Mouse (Mus musculus) ES-E14 (cell line): Measurements from ENCODE around the gene Kalrn.

Experiments
- HCFC1 ChIP-seq: IDR thresholded peaks from 2 replicates; pipeline ENCODE4 v1.6.1; 2012; ENCODE audit warnings: low read length, inconsistent platforms, borderline replicate concordance; ENCODE audit not compliant: insufficient read depth
- MAFK ChIP-seq: IDR thresholded peaks from 2 replicates; pipeline ENCODE4 v1.6.1; 2014; ENCODE audit warnings: mild to moderate bottlenecking, low read depth, low read length, inconsistent platforms; ENCODE audit not compliant: insufficient read depth
- ZC3H11A ChIP-seq: IDR thresholded peaks from 2 replicates; pipeline ENCODE4 v1.6.1; 2012; ENCODE audit warnings: low read depth, mild to moderate bottlenecking, inconsistent platforms, low read length, borderline replicate concordance
- ZNF384 ChIP-seq: IDR thresholded peaks from 2 replicates; pipeline ENCODE4 v1.6.1; 2012; ENCODE audit warnings: low read depth, low read length, inconsistent platforms

- TF ChIP-seq ZC3H11A = no peak
- no peak for TF ChIP-seq MAFK
- TF ChIP-seq HCFC1 = no peak
- TF ChIP-seq ZNF384 = no peak
These were observed 417.6 kb downstream of the Kalrn start for GRCm38 (mm10) chr16:34155696-34156095.
